Mouse (Mus musculus): Measurements from ENCODE around the gene Dgkh.

GRCm38 (mm10) chr14:78528461-78529425, 203.8 kb downstream of the Dgkh start:
- no peak for TF ChIP-seq CTCF (IDR thresholded peaks at IDR 0.05; ENCODE audit: low read depth, low read length)
- TF ChIP-seq POLR2A (IDR thresholded peaks at IDR 0.05; ENCODE audit: borderline replicate concordance, low read depth, low read length), result no peak
